In the genomic region with DNA sequence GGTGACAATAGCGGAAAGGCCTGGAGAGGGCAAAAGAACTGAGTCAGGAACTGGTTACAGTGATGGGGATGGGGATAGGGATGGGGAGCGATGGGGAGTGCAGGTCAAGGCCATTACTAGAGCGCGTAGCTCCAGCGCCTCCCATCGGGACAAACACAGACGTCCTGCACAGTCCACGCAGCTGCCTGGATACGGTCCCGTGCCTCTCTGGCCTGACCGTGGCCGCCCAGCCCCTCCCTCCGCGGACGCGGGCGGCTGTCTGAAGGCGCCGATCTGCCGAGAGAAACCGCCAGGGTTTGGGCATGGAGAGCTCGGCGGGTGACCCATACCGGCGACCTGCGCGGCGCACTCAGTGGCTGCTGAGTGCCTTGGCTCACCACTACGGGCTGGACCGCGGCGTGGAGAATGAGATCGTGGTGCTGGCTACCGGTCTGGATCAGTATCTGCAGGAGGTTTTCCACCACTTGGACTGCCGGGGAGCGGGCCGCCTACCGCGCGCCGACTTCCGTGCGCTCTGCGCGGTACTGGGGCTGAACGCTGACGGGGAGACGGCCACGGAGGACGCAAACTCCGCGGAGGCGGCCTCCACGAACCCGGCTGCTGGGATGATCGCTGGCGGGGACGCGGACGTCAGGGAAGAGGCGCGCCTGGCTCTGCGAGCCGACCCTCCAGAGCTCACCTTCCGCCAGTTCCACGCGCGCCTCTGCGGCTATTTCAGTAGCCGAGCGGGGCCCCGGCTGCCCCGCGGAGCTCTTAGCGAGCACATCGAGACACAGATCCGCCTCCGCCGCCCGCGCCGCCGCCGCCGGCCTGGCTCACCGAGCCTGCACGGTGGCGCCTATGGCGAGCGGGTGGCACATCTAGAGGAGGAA, we compare ENCODE assay signal across 8 mouse cellular contexts. TPM values are rescaled to one million over a fixed set of nuclear protein-coding genes. Genes with fewer than 3 reads are reported as not detected.
DNase-seq lines count a peak whose midpoint lies in the region; ATAC-seq and TF ChIP-seq lines count a peak whose summit lies in the region.

A gene (plus strand): TSS at position 279 of the 872 bp plus-strand sequence.

- peak; percentile 6; the same call in 1 of the 2 replicates for TF ChIP-seq CTCF in testis, adult 2 months (IDR thresholded peaks at IDR 0.05; ENCODE audit: control insufficient read depth, insufficient read depth, insufficient replicate concordance, low read depth, low read length)
- TF ChIP-seq CTCF in kidney, postnatal 0 days (IDR thresholded peaks at IDR 0.05; ENCODE audit: low read depth), result peak; percentile 33

- no peak within 1 kb of the TSS for H3K27ac ChIP-seq in testis, adult 2 months (ENCODE audit: control insufficient read depth, insufficient read depth, low read depth, low read length)
- peak within 1 kb of the TSS; percentile 73 for H3K27ac ChIP-seq in forebrain, embryonic 10.5 days
- H3K27ac ChIP-seq in heart, embryonic 15.5 days, result no peak within 1 kb of the TSS
- H3K27ac ChIP-seq in kidney, postnatal 0 days, result no peak within 1 kb of the TSS; the same call in 1 of the 2 replicates
- no peak within 1 kb of the TSS for H3K27ac ChIP-seq in liver, embryonic 11.5 days (ENCODE audit: low read depth, low read length)
- H3K27ac ChIP-seq in neural tube, embryonic 11.5 days (ENCODE audit: low read depth, low read length), result peak within 1 kb of the TSS; percentile 44; the same call in 1 of the 2 replicates

- H3K9me3 ChIP-seq in forebrain, embryonic 10.5 days, result no peaks in the 10 kb centered on the region
- no peaks in the 10 kb centered on the region for H3K9me3 ChIP-seq in heart, embryonic 15.5 days (replicated peaks)
- no peaks in the 10 kb centered on the region for H3K9me3 ChIP-seq in kidney, postnatal 0 days (replicated peaks; ENCODE audit: low read length)
- no peaks in the 10 kb centered on the region for H3K9me3 ChIP-seq in liver, embryonic 11.5 days (ENCODE audit: control insufficient read depth, low read length)
- H3K9me3 ChIP-seq in neural tube, embryonic 11.5 days (ENCODE audit: control insufficient read depth, low read length), result no peaks in the 10 kb centered on the region

- WGBS in forebrain, embryonic 10.5 days, result under 1% methylated on average over 88 of the region's 90 CpGs
- WGBS in heart, embryonic 15.5 days, result under 1% methylated on average over 90 of the region's 90 CpGs
- under 1% methylated on average over 89 of the region's 90 CpGs for WGBS in kidney, postnatal 0 days
- WGBS in liver, embryonic 11.5 days, result 1% methylated on average over 88 of the region's 90 CpGs
- under 1% methylated on average over 82 of the region's 90 CpGs for WGBS in neural tube, embryonic 11.5 days

- H3K27me3 ChIP-seq in testis, adult 2 months (ENCODE audit: control insufficient read depth, insufficient read depth, low read length), result no peaks in the 10 kb centered on the region; the same call in 1 of the 2 replicates
- peaks cover 91% of the 10 kb centered on the region for H3K27me3 ChIP-seq in forebrain, embryonic 10.5 days (ENCODE audit: poor library complexity, severe bottlenecking)
- H3K27me3 ChIP-seq in heart, embryonic 15.5 days, result peaks cover 58% of the 10 kb centered on the region
- peaks cover 27% of the 10 kb centered on the region for H3K27me3 ChIP-seq in kidney, postnatal 0 days (ENCODE audit: insufficient read depth, low read length)
- H3K27me3 ChIP-seq in liver, embryonic 11.5 days (replicated peaks; ENCODE audit: control insufficient read depth, insufficient read depth, low read length), result peaks cover 61% of the 10 kb centered on the region
- peaks cover 24% of the 10 kb centered on the region for H3K27me3 ChIP-seq in neural tube, embryonic 11.5 days (ENCODE audit: control insufficient read depth, insufficient read depth, low read length)

- peak within 1 kb of the TSS; percentile 59 for H3K4me3 ChIP-seq in testis, adult 2 months (ENCODE audit: control insufficient read depth, low read depth, low read length)
- H3K4me3 ChIP-seq in forebrain, embryonic 10.5 days, result peak within 1 kb of the TSS; percentile 64
- H3K4me3 ChIP-seq in heart, embryonic 15.5 days, result peak within 1 kb of the TSS; percentile 64
- H3K4me3 ChIP-seq in kidney, postnatal 0 days (replicated peaks; ENCODE audit: low read depth, low read length), result peak within 1 kb of the TSS; percentile 57
- H3K4me3 ChIP-seq in liver, embryonic 11.5 days (ENCODE audit: low read depth, low read length), result peak within 1 kb of the TSS; percentile 57
- peak within 1 kb of the TSS; percentile 65 for H3K4me3 ChIP-seq in neural tube, embryonic 11.5 days (ENCODE audit: low read depth, low read length)

- peak within 1 kb of the TSS; percentile 96 for H3K4me2 ChIP-seq in heart, embryonic 15.5 days
- H3K4me2 ChIP-seq in kidney, postnatal 0 days (ENCODE audit: low read length), result peak within 1 kb of the TSS; percentile 98
- H3K4me2 ChIP-seq in liver, embryonic 11.5 days, result peak within 1 kb of the TSS; percentile 88
- peak within 1 kb of the TSS; percentile 92 for H3K4me2 ChIP-seq in neural tube, embryonic 11.5 days (ENCODE audit: low read depth)

- peak within 1 kb of the TSS; percentile 51 for H3K9ac ChIP-seq in heart, embryonic 15.5 days
- peak within 1 kb of the TSS; percentile 62 for H3K9ac ChIP-seq in kidney, postnatal 0 days (ENCODE audit: low read depth, low read length)
- H3K9ac ChIP-seq in liver, embryonic 11.5 days (ENCODE audit: low read depth, low read length), result peak within 1 kb of the TSS; percentile 39; the same call in 1 of the 2 replicates
- peak within 1 kb of the TSS; percentile 81 for H3K9ac ChIP-seq in neural tube, embryonic 11.5 days (ENCODE audit: low read length)

- TF ChIP-seq POLR2A in testis, adult 2 months (IDR thresholded peaks at IDR 0.05; ENCODE audit: control insufficient read depth, low read depth, low read length), result no peak

- H3K4me1 ChIP-seq in testis, adult 2 months (ENCODE audit: control insufficient read depth, insufficient read depth, low read length), result peaks cover 7% of the 10 kb centered on the region
- H3K4me1 ChIP-seq in forebrain, embryonic 10.5 days, result peaks cover 51% of the 10 kb centered on the region
- peaks cover 41% of the 10 kb centered on the region for H3K4me1 ChIP-seq in heart, embryonic 15.5 days (replicated peaks)
- H3K4me1 ChIP-seq in kidney, postnatal 0 days (replicated peaks; ENCODE audit: insufficient read depth, low read length), result peaks cover 9% of the 10 kb centered on the region
- peaks cover 12% of the 10 kb centered on the region for H3K4me1 ChIP-seq in liver, embryonic 11.5 days (replicated peaks; ENCODE audit: control insufficient read depth, insufficient read depth, low read length)
- peaks cover 14% of the 10 kb centered on the region for H3K4me1 ChIP-seq in neural tube, embryonic 11.5 days (ENCODE audit: control insufficient read depth, insufficient read depth, low read length)

- no peaks in the 10 kb centered on the region for H3K36me3 ChIP-seq in testis, adult 2 months (ENCODE audit: control insufficient read depth, insufficient read depth, low read length)
- H3K36me3 ChIP-seq in forebrain, embryonic 10.5 days (replicated peaks), result no peaks in the 10 kb centered on the region
- no peaks in the 10 kb centered on the region for H3K36me3 ChIP-seq in heart, embryonic 15.5 days
- H3K36me3 ChIP-seq in kidney, postnatal 0 days (ENCODE audit: insufficient read depth, low read length), result no peaks in the 10 kb centered on the region
- no peaks in the 10 kb centered on the region for H3K36me3 ChIP-seq in liver, embryonic 11.5 days (ENCODE audit: control insufficient read depth, insufficient read depth, low read length)
- no peaks in the 10 kb centered on the region for H3K36me3 ChIP-seq in neural tube, embryonic 11.5 days (ENCODE audit: control insufficient read depth, insufficient read depth, low read length)

- no peak for DNase-seq in testis, postnatal 10 days (ENCODE audit: low spot score)
- peak; percentile 57 for DNase-seq in forebrain, embryonic 10.5 days (ENCODE audit: extremely low spot score, low spot score)
- peak; percentile 69 for DNase-seq in kidney, postnatal 0 days (ENCODE audit: low spot score)
- DNase-seq in liver, embryonic 11.5 days (ENCODE audit: low spot score), result peak; percentile 51
- peak; percentile 76 for DNase-seq in neural tube, embryonic 11.5 days (ENCODE audit: low spot score)
- no peak for DNase-seq in thymus, postnatal 36 days

- peak; percentile 50 for ATAC-seq in heart, embryonic 15.5 days (replicated peaks; ENCODE audit: insufficient number of reproducible peaks, insufficient read depth, low FRiP score, low read depth)
- peak; percentile 64 for ATAC-seq in kidney, postnatal 0 days (replicated peaks; ENCODE audit: low FRiP score, low read depth)
- ATAC-seq in liver, embryonic 11.5 days (replicated peaks; ENCODE audit: low FRiP score), result peak; percentile 20; the same call in 1 of the 2 replicates
- peak; percentile 84 for ATAC-seq in neural tube, embryonic 11.5 days (ENCODE audit: insufficient read depth, low FRiP score, low TSS enrichment)

RNA-seq across cellular contexts. Expression of the gene that starts here (rescaled TPM):
- 0.68 and 0.85 TPM in 2 replicates for polyA plus RNA-seq in testis, adult 2 months (2012; rRNA removed)
- 0.84 TPM in 2 replicates for polyA plus RNA-seq in forebrain, embryonic 10.5 days (2016; fragmentation: Nextera tagmentation; extraction: Ambion mirVana)
- polyA plus RNA-seq in heart, embryonic 15.5 days (2015; fragmentation: Nextera tagmentation; extraction: Ambion mirVana), result 0.77 and 0.99 TPM in 2 replicates
- polyA plus RNA-seq in kidney, postnatal 0 days (2015; fragmentation: Nextera tagmentation; extraction: Ambion mirVana), result 1.7 and 2.0 TPM in 2 replicates
- 0.45 and 0.57 TPM in 2 replicates for polyA plus RNA-seq in liver, embryonic 11.5 days (2014; fragmentation: Nextera tagmentation; extraction: Ambion mirVana)
- 6.2 and 6.4 TPM in 2 replicates for polyA plus RNA-seq in neural tube, embryonic 11.5 days (2014; fragmentation: Nextera tagmentation; extraction: Ambion mirVana)

Comparison
In these comparisons a context has a peak if more than half of its experiments do, and no peak if none do; other contexts are left out.
1. Peak in DNase-seq, H3K4me3 ChIP-seq and H3K27ac ChIP-seq in forebrain, embryonic 10.5 days; RNA of the gene not detected or under 1 TPM.
2. Peak in ATAC-seq, H3K4me3 ChIP-seq, H3K9ac ChIP-seq and H3K4me2 ChIP-seq in heart, embryonic 15.5 days; RNA of the gene not detected or under 1 TPM.
3. Peak in DNase-seq, ATAC-seq, H3K4me3 ChIP-seq, H3K9ac ChIP-seq and H3K4me2 ChIP-seq in liver, embryonic 11.5 days; RNA of the gene not detected or under 1 TPM.
4. DNase-seq: peak in kidney, postnatal 0 days (single experiment) and neural tube, embryonic 11.5 days (single experiment); none in testis, postnatal 10 days (single experiment) and thymus, postnatal 36 days (0 of 2).
5. ATAC-seq: peak in every context shown above with its lines; median percentile 84 in neural tube, embryonic 11.5 days; 64 in kidney, postnatal 0 days; 50 in heart, embryonic 15.5 days; 20 in liver, embryonic 11.5 days.
6. Peak in every context shown above with its lines, with median percentiles within 50 percentile points of each other: H3K4me3 ChIP-seq, H3K4me2 ChIP-seq and H3K9ac ChIP-seq.